Mouse (Mus musculus): ENCODE measurements around the gene Ano6. TPM values are rescaled to one million over a fixed set of nuclear protein-coding genes. Genes with fewer than 3 reads are reported as not detected.

The Ano6 gene
- polyA plus RNA-seq, 1 experiment from 2014 or later, result 38.9 TPM

DNA sequence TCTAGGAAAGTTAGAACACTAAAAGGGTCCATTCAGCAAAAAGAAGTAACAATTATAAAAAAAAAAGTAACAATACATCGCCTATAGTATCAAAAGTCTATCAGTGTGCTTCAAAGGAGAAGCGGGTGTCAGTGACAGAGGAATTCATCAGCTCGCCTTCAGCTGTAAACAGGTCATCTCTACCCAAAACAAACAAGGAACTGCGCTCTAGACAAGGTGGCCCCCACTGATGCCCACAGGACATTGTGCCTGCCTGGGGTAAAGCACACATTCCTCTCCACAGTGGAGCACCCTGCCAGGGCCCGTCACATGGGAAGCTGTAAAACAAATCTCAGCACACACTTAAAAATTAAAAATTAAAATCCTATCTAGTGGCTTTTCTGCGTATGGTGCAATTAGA, 179.0 kb downstream of the Ano6 start:
- Histone ChIP-seq H3K27me3 (replicated peaks; ENCODE audit: insufficient read depth, low read length) (no peaks in the 10 kb centered on the region), H3K4me1 (ENCODE audit: insufficient read depth, low read depth, low read length) (no peaks in the 10 kb centered on the region), H3K4me3 (ENCODE audit: low read depth, low read length) (no peak overlapping the region), H3K4me2 (replicated peaks; ENCODE audit: low read depth, low read length) (no peak overlapping the region), H3K9ac (replicated peaks; ENCODE audit: low read depth) (no peak overlapping the region), H3K9me3 (ENCODE audit: low read length) (no peaks in the 10 kb centered on the region), H3K27ac (ENCODE audit: low read length) (no peak overlapping the region), H3K36me3 (ENCODE audit: insufficient read depth, low read length) (peaks cover 40% of the 10 kb centered on the region; the same call in 1 of the 2 replicates)
- WGBS, result 71% methylated on average over 6 of the region's 6 CpGs
- no peak for TF ChIP-seq CTCF (IDR thresholded peaks at IDR 0.05)
- no peak for TF ChIP-seq EP300 (IDR thresholded peaks at IDR 0.05)
- no peak for DNase-seq (ENCODE audit: low spot score)
- ATAC-seq, result no peak

DNA sequence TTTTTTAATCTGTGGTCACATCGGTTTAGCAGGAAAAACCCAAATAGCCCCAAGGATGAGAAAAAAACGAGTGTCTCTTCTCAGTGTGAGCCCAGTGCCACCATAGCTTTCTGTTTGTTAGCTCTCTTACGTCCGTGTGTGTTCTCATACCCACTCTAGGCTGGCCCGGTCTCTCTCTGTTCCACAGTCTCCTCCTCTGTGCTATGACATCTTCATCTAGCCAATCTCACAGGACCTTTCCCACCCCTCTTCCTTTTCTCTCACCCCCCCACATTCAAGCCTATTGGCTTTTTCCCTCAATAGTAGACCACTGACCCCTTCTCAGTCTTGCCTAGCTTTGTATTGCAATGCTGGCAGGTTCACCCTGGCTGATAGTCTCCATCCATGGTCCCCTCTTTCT, 179.5 kb downstream of the Ano6 start:
- peaks cover 40% of the 10 kb centered on the region; the same call in 1 of the 2 replicates for H3K36me3 ChIP-seq (ENCODE audit: insufficient read depth, low read length)

DNA sequence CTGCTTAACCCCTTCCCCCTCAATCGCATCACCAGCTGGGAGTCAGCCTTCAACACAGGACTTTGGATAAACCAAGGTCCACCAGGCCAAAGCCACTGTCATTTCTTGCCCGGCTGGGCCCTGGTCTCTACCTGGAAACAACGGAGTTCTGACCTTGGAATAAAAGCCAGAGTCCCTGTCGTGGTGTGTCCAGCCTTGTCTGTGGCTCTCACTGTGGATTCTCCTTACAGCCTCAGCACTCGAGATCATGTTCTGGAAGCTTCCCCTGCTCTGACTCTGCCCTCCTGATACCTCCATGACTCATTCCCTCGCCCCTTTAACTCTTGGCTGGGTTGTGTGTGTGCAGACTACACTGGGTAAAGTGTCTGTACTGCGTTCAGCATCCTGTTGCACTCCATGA, 180.0 kb downstream of the Ano6 start:
- H3K36me3 ChIP-seq (ENCODE audit: insufficient read depth, low read length), result peaks cover 40% of the 10 kb centered on the region; the same call in 1 of the 2 replicates
- WGBS, result 93% methylated on average over 7 of the region's 7 CpGs
- H3K27ac ChIP-seq (ENCODE audit: low read length), result no peak overlapping the region
- no peaks in the 10 kb centered on the region for H3K27me3 ChIP-seq (replicated peaks; ENCODE audit: insufficient read depth, low read length)
- H3K4me2 ChIP-seq (replicated peaks; ENCODE audit: low read depth, low read length), result no peak overlapping the region
- no peak overlapping the region for H3K4me3 ChIP-seq (ENCODE audit: low read depth, low read length)
- no peaks in the 10 kb centered on the region for H3K4me1 ChIP-seq (ENCODE audit: insufficient read depth, low read depth, low read length)
- H3K9me3 ChIP-seq (ENCODE audit: low read length), result no peaks in the 10 kb centered on the region
- ATAC-seq (no peak; the same call in 1 of the 2 replicates), DNase-seq (ENCODE audit: low spot score) (no peak)
- no peak overlapping the region for H3K9ac ChIP-seq (replicated peaks; ENCODE audit: low read depth)
- TF ChIP-seq EP300 (IDR thresholded peaks at IDR 0.05) (no peak), CTCF (IDR thresholded peaks at IDR 0.05) (no peak)

More for the DNA sequence above, 179.5 kb downstream of the Ano6 start:
- 88% methylated on average over 5 of the region's 5 CpGs for WGBS
- DNase-seq (ENCODE audit: low spot score) (no peak), ATAC-seq (no peak)
- Histone ChIP-seq H3K4me1 (ENCODE audit: insufficient read depth, low read depth, low read length) (no peaks in the 10 kb centered on the region), H3K4me3 (ENCODE audit: low read depth, low read length) (no peak overlapping the region), H3K27me3 (replicated peaks; ENCODE audit: insufficient read depth, low read length) (no peaks in the 10 kb centered on the region), H3K4me2 (replicated peaks; ENCODE audit: low read depth, low read length) (no peak overlapping the region), H3K9ac (replicated peaks; ENCODE audit: low read depth) (no peak overlapping the region), H3K9me3 (ENCODE audit: low read length) (no peaks in the 10 kb centered on the region), H3K27ac (ENCODE audit: low read length) (no peak overlapping the region)
- TF ChIP-seq CTCF (IDR thresholded peaks at IDR 0.05), result no peak
- no peak for TF ChIP-seq EP300 (IDR thresholded peaks at IDR 0.05)

DNA sequence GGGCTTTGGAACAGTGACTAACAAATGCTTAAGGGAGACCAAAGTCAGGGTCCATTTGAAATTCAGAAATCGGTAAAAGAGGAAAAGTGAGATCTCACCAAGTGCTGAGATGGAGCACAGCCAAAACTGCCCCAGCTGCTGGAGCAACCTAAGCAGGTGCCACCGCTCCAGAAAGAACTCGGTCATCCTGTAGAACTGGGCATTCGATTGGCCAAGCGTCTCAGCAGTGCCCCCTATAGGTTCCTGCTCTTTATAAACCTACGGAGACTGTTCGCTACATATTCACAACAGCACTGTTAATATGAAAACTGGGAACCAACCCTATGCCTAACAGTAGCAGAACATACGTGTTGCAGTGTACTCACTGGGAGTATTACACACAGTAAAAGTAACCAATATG, 180.7 kb downstream of the Ano6 start:
- Histone ChIP-seq H3K4me1 (ENCODE audit: insufficient read depth, low read depth, low read length) (no peaks in the 10 kb centered on the region), H3K27me3 (replicated peaks; ENCODE audit: insufficient read depth, low read length) (no peaks in the 10 kb centered on the region), H3K9me3 (ENCODE audit: low read length) (no peaks in the 10 kb centered on the region), H3K27ac (ENCODE audit: low read length) (no peak overlapping the region), H3K36me3 (ENCODE audit: insufficient read depth, low read length) (peaks cover 34% of the 10 kb centered on the region; the same call in 1 of the 2 replicates), H3K4me3 (ENCODE audit: low read depth, low read length) (no peak overlapping the region), H3K4me2 (replicated peaks; ENCODE audit: low read depth, low read length) (no peak overlapping the region), H3K9ac (replicated peaks; ENCODE audit: low read depth) (no peak overlapping the region)
- ATAC-seq (no peak), DNase-seq (ENCODE audit: low spot score) (no peak)
- 89% methylated on average over 8 of the region's 8 CpGs for WGBS
- TF ChIP-seq EP300 (IDR thresholded peaks at IDR 0.05), result no peak
- TF ChIP-seq CTCF (IDR thresholded peaks at IDR 0.05), result peak; percentile 38

DNA sequence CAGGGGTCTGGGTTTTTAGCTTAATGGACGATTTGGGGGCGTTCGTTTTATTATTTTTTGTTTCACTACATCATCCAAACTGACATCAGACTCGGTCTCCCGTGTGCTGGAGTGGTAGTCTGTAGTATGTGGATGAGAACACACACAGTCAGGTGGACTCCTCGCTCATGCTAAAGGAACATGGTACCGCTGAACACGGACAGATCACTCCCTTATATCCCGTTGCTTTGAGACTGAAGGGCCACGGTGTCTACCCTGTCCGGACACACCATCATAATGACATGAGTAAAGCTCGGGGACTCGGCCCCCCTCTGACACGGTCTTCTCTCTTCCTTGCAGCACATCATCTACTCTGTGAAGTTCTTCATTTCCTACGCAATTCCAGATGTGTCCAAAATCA, 181.5 kb downstream of the Ano6 start:
- WGBS, result 92% methylated on average over 15 of the region's 15 CpGs
- no peak overlapping the region for H3K9ac ChIP-seq (replicated peaks; ENCODE audit: low read depth)
- no peak overlapping the region for H3K4me3 ChIP-seq (ENCODE audit: low read depth, low read length)
- DNase-seq (ENCODE audit: low spot score) (no peak), ATAC-seq (no peak)
- peaks cover 32% of the 10 kb centered on the region; the same call in 1 of the 2 replicates for H3K36me3 ChIP-seq (ENCODE audit: insufficient read depth, low read length)
- TF ChIP-seq CTCF (IDR thresholded peaks at IDR 0.05), result no peak
- TF ChIP-seq EP300 (IDR thresholded peaks at IDR 0.05), result no peak
- no peaks in the 10 kb centered on the region for H3K9me3 ChIP-seq (ENCODE audit: low read length)
- no peak overlapping the region for H3K4me2 ChIP-seq (replicated peaks; ENCODE audit: low read depth, low read length)
- H3K27me3 ChIP-seq (replicated peaks; ENCODE audit: insufficient read depth, low read length), result no peaks in the 10 kb centered on the region
- no peak overlapping the region for H3K27ac ChIP-seq (ENCODE audit: low read length)
- no peaks in the 10 kb centered on the region for H3K4me1 ChIP-seq (ENCODE audit: insufficient read depth, low read depth, low read length)

DNA sequence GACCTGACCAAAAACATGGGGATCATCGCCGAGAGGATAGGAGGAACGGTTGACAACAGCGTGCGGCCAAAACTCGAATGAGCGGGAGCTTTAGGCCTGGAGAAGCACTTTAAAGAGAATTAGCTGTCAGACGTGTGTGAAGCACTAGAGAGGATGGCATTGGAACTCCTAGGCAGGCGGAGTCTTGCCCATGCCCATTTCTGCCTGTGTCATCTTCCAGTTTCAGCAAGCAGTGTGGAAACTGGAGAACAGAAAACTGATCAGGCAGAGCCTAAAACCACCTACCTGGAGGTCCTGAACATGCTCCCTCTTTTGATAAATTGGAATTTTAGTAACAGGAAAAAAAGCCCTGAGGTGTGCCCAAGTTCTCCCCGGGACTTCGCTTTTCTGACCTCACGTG, 182.0 kb downstream of the Ano6 start:
- TF ChIP-seq EP300 (IDR thresholded peaks at IDR 0.05), result no peak
- no peak for TF ChIP-seq CTCF (IDR thresholded peaks at IDR 0.05)
- Histone ChIP-seq H3K9ac (replicated peaks; ENCODE audit: low read depth) (no peak overlapping the region), H3K9me3 (ENCODE audit: low read length) (no peaks in the 10 kb centered on the region), H3K4me1 (ENCODE audit: insufficient read depth, low read depth, low read length) (no peaks in the 10 kb centered on the region), H3K4me2 (replicated peaks; ENCODE audit: low read depth, low read length) (no peak overlapping the region), H3K27ac (ENCODE audit: low read length) (no peak overlapping the region), H3K4me3 (ENCODE audit: low read depth, low read length) (no peak overlapping the region), H3K27me3 (replicated peaks; ENCODE audit: insufficient read depth, low read length) (no peaks in the 10 kb centered on the region), H3K36me3 (ENCODE audit: insufficient read depth, low read length) (peaks cover 30% of the 10 kb centered on the region; the same call in 1 of the 2 replicates)
- ATAC-seq (no peak), DNase-seq (ENCODE audit: low spot score) (no peak)
- 92% methylated on average over 12 of the region's 12 CpGs for WGBS
